Mouse (Mus musculus) stomach, postnatal 0 days (tissue): ENCODE data around the gene Fuz.

ENCODE experiments used
- CTCF ChIP-seq: IDR thresholded peaks from 2 replicates; pipeline ENCODE4 v1.5.1; 2016; ENCODE audit warnings: antibody characterized with exemption, low read depth, mild to moderate bottlenecking, moderate library complexity
- EP300 ChIP-seq: optimal IDR thresholded peaks from 2 replicates; pipeline ENCODE3; 2016; ENCODE audit warnings: antibody characterized with exemption

GRCm38 (mm10) chr7:44847772-44848171 lies 48.1 kb upstream of the Fuz start:
- TF ChIP-seq CTCF (no peak), EP300 (no peak)
